Mouse (Mus musculus) MEL-GATA-1-ER (cell line): ENCODE measurements around the gene Zmym4.
"Not testable (repeated sequence)": the region's sequence is repeated elsewhere in the genome, so short reads cannot be mapped to it uniquely, and the experiment has no call there.

Experiments
- DNase-seq: peaks from one replicate; pipeline ENCODE4 v3.0.0-alpha.2; 2012; ENCODE audit warnings: low read depth; ENCODE audit errors: extremely low read depth

Gene Zmym4

DNA sequence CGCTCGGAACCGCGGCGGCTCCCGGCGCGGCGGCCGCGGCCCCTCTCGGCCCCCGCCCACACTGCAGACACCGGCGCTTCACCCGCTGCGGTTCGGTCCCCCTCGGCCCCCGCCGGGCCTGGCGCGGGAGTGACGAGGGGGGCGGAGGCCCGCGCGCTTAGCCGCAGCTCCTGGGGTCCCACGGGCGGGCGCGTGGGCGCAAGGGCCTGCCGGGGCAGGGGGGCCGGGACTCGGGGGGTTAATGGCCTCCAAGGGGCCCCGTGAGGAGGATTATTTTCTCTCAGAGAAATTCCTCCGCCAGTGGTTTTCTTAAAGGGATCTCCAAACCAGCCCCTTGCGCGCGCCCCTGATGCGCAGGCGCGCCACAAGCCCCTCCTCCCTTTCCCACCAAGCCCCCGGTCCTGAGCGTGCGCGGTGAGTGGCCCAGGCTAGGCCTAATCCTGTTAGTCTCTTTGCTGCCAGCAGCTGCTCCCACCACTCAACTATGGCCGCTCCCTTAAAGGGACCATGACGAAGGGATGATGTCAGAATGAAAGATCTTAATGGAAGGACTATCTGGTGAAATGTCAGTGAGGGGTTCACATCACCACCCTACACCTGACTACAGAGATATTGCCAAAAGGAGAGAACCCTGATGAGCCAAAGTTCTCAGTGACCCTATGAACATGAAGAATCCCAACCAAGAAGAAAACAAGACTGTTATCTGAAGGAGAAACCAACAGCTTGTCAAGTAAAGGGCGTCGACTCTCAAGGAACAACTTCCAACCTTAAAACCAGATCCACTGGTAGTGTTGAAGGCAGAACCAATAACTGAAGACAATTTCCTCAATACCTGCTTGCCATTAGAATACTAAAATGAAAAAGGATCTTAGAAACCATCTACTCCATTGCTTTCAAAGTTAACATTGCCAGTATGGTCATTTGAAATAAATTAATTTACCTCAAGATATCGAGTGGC is at the start of gene Zmym4:
Zmym4 (minus strand) TSS at position 272 of the 958 bp plus-strand sequence.
- peak; percentile 92 for DNase-seq

DNA sequence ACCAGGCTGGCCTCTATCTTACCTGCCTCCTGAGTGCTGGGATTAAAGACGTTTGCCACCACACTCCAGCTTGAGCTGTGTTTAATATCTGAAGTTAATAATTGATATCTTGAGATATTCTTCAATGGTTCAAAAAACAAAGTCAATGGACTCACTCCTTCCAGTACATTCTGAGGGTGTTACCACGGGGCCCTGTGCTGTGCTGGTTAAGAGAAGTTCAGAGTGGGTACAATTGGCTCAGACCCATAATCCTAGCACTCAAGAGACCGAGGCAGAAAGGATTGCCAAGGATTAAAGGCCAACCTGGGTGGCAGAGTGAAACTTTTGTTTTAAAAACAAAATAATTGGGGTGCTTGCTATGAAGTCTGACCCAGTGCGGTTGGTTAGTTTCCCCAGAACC is 48.4 kb upstream of the Zmym4 start:
- no peak for DNase-seq

DNA sequence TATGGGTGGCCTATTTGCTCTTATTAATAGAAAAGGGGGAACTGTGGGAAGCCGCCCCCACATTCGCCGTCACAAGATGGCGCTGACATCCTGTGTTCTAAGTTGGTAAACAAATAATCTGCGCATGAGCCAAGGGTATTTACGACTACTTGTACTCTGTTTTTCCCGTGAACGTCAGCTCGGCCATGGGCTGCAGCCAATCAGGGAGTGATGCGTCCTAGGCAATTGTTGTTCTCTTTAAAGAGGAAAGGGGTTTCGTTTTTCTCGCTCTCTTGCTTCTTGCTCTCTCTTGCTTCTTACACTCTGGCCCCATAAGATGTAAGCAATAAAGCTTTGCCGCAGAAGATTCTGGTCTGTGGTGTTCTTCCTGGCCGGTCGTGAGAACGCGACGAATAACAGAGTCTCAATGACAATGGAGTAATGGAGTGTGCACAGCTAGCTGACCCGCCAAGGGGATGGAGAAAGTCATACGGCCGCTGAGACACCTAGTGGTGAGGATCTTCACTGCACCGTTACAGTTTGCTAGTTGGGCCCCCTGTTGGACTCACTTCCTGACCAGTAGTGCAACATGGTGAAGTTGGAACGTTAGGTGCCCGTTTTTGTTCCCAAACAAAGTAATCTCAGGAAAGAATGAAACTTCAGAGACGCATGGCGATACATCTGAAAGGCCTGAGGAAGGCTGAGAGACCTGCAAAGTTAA is 47.5 kb upstream of the Zmym4 start:
- not testable (repeated sequence) for DNase-seq

DNA sequence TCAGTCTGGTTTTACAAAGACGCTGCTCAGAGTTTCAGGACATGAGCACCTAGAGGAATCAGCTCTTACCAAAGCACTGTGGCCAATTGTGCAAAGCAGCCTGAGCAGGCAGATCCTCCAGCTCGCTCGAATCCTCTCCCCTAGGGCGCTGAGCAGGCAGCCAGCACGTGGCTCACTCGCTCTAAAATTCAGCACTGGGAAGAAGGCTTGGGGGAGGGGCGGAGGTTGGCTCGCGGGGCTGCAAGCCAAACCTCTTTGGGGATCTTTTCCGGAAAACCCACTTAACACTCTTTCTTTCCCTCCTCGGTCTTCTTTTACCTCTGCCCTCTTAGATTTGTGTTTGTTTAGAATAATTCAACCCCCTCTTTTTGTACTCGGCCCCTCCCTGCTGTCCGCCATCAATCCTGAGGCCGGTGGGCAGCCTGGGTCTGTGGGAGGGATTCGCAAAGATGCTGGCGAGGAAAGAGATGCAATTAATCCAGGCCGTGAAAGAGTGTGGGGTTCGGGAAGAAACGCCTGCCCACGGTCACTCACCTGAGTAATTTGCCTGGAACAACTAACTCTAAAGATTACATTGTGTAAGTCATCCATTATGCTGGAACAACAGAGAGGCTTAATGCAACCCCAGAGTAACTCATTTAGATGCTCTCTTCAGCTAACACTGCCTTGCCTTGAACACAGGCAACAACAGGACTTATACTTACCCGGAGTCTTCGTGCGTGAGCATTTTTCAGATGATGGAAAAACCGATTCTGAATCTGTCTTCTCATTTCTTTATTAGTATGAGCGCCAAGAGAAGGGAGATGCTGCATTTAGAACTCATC is 37.4 kb upstream of the Zmym4 start:
- no peak for DNase-seq

DNA sequence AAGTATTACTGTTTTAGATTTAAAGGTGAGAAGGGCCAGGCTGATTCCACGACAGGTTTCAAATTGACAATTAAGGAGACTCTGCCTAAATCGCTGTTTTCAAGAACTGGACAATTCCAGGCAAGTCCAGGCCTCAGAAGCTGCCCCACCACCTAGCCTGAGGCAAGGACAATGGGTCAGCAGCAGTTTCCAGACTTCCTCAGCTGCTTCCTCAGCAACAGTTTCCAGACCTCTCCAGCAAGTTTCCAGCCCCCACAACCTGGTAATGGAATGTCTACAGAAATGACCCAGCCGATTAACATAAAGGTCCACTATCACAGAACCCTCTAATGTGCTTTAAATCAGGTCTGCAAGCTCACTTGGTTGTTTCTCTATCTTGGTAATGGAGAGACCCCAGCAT is 36.4 kb upstream of the Zmym4 start:
- DNase-seq: no peak

DNA sequence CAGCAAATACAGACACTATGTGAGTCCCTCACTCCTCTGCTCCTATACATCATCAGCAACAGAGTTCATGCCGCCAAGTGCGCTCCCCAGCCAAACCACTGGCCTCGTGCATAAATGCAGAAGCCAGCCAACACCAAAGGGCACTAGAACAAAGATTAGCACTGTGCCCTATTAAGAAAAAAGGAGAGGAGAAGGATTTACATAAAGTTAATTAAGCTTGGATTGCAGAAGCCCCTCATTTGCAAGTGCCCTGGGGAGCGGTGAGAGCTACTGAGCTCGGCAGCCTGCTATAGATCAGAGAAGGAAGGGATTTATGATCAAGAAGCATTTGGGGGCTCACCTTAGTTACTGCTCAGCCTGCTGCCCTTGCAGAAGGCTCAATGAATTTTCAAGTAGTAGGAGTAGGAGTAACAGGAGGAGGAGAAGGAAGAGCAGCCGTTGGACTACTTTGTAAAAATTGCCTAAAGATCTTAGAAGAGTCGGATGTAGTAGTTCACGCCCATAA is 32.7 kb upstream of the Zmym4 start:
- DNase-seq: no peak

DNA sequence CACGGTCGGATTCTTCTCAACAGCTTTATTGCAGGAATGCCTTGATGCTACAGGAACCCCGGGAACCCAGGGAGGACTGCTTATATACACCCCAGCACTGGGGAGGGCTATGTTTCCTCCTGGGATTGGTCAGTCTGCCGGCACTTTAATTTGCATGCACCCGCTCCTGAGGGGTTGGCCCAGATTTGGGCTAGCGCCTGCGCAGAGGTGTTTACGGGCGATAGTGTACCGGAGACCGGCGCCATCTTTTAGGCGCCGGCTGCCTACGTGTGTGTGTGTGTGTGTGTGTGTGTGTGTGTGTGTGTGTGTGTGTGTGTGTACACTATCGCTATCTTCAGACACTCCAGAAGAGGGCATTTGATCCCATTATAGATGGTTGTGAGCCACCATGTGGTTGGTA is 31.4 kb upstream of the Zmym4 start:
- DNase-seq: not testable (repeated sequence)

DNA sequence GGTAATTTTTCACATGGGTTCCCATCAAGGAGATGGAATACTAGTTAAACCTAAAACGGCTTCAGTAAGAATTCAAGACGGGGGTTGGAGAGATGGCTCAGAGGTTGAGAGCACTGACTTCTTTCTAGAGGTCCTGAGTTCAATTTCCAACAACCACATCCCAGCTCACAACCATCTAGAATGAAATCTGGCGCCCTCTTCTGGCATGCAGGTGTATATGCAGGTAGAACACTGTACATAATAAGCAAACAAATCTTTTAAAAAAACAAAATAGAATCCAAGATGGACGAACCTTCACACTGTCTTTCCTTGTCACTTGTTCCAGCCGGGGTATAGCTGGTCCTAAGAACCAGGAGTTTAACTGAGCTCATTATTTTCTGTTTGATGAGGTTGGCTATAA is 24.4 kb upstream of the Zmym4 start:
- peak; percentile 49 for DNase-seq

DNA sequence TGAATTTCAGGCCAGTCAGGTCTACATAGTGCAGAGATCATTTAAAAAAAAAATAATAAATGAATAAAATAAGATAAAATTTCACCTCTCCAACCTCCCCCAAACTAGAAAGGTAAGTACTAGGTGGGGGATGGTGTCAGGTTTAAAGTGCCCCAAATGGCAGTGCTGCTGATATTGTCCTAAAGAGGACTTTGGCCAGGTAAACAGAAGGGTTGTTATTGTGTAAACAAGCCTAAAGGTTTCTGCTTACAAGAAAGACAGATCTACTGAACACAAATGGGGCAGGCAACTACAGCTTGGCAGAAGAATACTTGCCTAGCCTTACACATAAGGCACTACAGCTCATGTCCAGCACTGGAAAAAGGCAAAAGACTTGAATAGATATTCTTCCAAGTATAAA is 22.6 kb upstream of the Zmym4 start:
- no peak for DNase-seq

DNA sequence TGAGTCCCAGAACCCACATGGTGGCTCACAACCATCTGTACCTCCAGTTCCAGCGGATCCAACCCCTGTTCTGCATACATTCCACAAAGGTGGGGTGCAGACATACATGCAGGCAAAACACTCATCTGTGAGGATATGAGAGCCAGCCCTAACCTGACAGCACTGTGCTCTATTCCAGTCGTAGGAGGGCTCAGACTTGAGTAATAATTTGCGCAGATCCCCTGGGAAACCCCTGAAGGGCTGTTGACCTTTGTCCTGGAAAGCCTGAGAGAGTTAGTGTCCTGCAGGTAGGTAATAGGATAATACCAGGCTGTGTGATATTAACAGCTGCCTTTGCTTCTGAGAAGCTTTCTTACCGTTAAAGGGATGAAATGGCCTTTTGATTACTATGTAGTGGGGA is 20.6 kb upstream of the Zmym4 start:
- DNase-seq: no peak

DNA sequence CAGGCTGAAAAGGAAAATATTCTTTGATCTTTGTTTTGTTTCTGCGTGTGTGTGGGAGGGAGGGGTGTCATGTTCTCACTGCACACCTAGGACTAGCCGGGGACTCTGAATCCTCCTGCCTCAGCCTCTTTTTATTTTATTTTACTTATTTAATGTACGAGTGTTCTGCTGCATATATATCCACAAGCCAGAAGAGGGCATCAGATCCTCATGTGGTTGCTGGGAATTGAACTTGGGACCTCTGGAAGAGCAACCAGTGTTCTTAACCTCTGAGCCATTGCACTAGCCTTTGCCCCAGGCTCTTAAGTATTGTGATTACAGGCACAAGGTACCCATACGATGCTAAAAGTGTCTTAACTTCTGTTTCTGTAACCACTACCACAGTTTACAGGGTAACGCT is 18.8 kb upstream of the Zmym4 start:
- no peak for DNase-seq

DNA sequence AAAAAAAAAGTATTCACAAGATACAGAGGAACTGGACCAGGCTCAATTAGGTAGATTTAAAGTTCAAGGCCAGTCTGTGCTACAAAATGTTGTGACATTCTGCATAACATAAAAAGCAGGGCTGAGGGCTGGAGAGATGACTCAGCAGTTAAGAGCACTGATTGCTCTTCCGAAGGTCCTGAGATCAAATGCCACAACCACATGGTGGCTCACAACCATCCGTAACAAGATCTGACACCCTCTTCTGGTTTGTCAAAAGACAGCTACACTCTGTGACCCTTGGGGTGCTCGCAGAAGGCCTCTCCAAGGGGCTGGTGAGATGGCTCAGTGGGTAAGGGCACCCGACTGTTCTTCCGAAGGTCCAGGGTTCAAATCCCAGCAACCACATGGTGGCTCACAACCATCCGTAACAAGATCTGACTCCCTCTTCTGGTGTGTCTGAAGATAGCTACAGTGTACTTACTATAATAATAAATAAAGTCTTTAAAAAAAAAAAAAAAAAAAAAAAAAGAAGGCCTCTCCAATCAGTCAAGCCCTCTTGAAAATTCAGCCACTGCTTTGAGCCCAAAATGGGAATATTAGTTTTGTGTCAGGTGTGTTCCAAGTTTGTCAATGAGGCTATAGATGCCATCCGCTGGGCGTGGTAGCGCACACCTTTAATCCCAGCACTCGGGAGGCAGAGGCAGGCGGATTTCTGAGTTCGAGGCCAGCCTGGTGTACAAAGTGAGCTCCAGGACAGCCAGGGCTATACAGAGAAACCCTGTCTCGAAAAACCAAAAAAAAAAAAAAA is 16.0 kb upstream of the Zmym4 start:
- DNase-seq: not testable (repeated sequence)

DNA sequence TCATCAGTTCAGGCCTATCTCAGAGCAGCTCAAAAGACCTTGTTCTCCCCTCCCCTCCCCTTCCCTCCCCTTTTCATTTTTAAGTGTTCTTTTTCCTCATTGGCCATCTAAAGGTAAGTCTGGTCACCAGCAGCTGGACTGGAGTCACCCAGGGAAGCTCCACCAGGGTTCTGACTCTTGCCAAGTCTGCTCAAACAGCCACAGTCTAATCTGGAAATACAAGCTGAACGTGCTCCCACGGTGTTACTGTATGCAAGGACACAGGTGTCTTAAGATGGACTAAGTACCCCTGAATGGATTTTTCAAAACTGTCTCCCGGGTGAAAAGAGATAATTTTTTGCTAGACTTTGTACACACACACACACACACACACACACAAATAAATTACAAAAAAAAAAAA is 15.4 kb upstream of the Zmym4 start:
- DNase-seq: no peak

DNA sequence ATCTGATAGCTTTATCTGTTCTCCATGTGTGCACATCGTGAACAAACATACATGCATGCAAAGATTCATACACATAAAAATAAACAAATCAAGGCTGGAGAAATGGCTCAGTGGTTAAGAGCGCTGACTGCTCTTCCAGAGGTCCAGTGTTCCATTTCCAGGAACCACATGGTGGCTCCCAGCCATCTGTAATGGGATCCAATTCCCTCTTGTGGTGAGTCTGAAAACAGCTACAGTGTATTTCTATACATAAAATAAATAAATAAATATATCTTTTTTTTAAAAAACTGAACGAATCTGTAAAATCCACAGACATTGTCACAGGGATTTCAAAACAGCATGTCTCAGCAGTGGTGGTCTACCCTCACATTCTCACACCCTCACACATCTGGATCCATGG is 10.8 kb upstream of the Zmym4 start:
- no peak for DNase-seq

DNA sequence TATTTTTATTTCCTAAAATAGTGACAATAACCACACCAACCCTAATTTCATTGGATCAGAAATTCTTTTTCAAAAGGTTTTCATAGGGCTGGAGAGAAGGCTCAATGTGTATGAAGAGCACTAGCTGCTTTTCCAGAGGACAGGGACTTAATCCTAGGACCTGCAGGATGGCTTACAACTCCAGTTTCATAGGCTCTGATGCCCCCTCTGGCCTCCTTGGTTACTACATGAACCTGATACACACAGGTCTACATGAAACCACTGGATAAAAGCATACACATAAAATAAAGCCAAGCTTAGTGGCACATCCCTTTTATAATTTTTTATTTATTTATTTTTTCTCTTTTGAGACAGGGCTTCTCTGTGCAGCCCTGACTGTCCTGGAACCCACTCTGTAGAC is 9.5 kb upstream of the Zmym4 start:
- peak; percentile 40 for DNase-seq

DNA sequence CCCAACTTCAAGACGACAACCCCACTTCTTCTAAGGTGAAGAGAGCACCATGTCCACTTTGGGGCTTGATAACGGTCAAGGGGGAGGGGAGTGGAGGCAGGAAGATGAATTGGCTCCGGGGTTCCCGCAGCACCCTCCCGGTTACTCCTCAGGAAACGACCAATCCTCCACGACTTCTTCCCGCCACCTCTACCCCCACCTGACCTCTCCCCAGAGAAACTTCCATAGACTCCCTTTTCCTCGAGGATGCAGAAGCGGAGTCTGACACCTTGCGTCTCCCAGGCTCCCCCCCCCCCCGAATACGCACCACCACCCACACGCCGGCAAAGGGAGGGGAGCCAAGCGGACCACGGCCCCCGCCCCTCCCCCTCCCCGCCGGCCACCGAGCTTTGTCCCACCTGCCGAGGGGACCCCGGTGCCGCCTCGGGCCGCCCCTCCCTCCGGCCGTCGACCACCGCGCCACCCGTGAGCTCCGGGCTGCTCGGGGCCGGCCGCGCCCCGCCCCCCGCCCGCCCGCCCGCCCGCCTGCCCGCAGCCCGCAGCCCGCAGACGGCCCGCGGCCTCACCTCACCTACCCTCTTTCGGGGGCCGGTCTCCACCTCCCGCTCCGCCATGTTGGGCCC is 583 bp downstream of the Zmym4 start:
- DNase-seq: peak; percentile 17

DNA sequence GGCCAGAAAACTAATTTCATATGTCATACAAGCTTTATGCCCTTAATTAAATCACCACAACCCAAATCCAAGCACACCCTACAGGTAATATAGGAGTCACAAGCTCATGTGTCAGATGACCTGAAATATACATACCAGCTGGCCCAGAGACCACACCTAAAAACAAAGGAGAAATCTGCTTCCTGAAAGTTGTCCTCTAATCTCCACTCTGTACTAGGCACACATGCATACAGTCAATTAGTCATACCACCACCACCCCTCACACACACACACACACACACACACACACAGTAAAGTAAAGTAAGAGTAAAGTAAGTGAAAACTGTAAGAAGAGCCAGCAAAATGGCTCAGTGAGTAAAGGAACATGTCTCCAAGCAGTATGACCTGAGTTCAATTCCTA is 9.3 kb downstream of the Zmym4 start:
- DNase-seq: no peak

DNA sequence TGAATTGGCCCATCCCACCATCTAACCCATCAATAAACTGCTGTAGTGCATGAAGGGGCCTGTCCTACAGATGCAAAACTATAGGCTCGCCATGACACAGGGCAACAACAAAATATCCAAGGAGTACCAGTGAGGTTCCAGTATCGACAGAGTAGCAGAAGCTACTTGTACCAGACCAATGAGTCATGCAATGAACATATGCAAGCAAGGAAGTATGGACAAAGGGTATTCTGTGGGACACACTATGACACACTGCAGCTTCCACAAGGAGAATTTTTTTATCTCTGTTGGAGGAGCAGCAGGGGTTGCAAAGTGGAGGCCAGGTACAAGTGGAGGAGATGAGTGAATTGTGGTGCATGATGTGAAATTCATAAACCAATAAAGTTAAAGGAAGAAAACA is 9.7 kb downstream of the Zmym4 start:
- DNase-seq: no peak

DNA sequence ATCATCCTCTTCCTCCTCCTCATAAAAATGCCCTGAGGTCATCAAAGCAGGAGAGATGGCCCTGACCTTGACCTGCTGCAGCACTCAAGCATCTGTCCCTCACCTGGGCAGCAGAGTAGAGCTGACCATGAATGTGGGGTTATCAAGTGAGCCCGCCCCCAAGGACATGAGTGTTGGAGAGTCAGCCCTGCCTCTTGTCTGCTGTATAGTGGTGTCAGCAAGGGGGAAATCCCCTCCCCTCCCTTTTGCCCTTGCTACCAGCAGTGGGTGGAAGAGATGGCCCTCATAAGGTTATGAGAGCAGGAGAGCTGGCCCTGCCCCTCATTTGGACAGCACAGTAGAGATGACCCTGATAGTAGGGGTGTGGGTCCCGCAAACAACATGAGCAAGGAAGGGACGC is 10.5 kb downstream of the Zmym4 start:
- DNase-seq: no peak

DNA sequence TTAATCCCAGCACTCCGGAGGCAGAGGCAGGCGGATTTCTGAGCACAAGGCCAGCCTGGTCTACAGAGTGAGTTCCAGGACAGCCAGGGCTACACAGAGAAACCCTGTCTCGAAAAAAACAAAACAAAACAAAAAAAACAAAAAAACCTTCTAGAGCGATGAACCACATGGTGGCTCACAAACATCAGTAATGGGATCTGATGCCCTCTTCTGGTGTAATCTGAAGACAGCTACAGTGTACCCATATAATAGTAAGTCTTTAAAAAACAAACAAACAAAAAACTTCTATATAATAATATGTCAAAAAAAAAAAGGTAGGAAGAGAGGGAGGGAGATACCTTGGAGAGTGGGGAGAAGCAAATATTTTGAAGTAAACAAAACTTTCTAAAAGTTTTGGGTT is 17.1 kb downstream of the Zmym4 start:
- DNase-seq: not testable (repeated sequence)
